Mouse (Mus musculus) gastrocnemius, postnatal 10 days (tissue): ENCODE data around the gene Srms. TPM values are rescaled to one million over a fixed set of nuclear protein-coding genes. Genes with fewer than 3 reads are reported as not detected.

ENCODE experiments used
- DNase-seq: peaks from one replicate; pipeline ENCODE4 v3.0.0; 2021; ENCODE audit warnings: mixed read lengths
- long read RNA-seq, 2 experiments: library from polyadenylated mRNA; stranded (forward); transcript quantifications; one replicate each; pipeline ENCODE4 v2.0.0; 2021
- total RNA-seq, 2 experiments: library from RNA; stranded (reverse); gene quantifications; 2 replicates each; pipeline ENCODE4 v1.2.3; 2021

The Srms gene
- total RNA-seq, result under 1 TPM; 0.12 to 0.14 TPM
- long read RNA-seq, experiment 1, result 0 reads
- long read RNA-seq, experiment 2, result 0 reads

DNA sequence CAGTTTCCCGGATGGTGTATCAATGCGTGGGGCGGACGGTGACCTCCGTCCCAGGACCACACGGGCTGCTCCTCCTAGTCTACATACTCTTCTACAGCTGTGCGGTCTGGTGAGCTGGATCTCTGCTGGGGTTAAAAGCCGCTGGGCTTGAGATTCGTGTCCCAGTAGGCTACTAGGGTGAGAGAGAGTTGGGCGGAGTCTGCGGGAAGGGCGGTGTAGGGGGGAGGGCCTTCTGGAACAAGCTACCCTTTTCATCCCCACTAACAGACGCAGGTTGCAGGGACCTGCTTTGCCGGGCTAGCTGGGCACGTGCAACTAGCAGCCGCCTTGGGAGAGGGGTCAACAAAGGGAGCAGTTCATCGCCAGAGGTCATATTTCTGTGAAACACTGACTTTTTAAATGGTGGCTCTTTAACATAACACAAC is at the start of gene Srms:
Gene Srms (minus strand): TSS at position 165 of the 425 bp plus-strand sequence.
- DNase-seq, result no peak

DNA sequence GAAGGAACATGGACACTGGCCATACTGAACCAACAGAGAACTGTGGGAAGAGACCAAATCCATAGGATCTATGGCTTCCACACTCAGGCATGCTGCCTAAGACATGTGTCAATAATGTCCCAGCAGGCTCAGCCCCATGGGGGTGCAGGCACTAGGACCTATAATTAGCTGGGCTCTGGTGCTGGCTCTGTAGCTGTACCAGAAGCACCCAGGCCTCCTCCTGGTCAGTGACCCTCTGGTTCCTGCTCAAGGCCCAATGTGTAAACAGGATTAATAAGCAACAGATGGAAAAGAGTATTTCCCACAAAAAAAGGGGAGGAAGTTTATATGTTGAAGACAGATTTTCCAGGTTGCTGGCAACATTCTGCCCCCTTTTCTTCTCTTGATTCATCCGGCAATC is 40.3 kb upstream of the Srms start:
- DNase-seq, result no peak

DNA sequence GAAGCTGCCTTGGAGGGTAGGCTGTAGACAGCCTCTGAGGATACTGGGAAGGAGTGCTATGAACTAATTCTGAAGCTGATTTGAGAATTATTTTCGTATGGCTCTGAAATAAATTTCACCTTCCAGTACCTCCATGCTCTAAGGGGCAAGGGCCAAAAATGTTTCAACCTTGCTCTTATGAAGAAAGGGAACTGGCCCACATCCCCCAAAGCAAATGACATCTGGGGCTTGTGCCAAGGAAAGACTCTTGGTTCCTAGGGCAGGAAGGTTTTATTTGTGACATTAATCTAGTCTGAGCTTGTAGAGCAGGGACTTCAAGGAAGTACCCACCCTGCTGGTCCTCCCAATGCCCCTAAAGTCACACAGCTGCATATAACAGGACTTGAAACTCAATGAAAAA is 38.9 kb upstream of the Srms start:
- no peak for DNase-seq

DNA sequence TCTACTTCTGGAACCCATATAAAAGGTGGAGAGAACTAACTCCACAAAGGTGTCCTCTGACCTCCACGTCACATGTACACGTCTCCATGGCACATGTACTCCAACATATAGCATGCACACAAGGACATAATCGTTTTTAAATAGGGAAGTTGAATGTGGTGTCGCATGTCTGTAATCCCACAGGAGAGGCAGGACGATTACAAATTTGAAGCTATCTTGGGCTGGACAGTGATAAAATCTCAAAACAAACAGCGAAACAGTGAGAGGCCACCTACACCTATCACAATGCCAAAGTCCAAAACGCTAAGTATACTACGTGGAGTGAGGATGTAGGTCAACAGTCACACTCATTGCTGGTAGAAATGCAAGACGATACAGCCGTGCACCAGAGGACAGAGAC is 36.2 kb upstream of the Srms start:
- DNase-seq, result no peak

DNA sequence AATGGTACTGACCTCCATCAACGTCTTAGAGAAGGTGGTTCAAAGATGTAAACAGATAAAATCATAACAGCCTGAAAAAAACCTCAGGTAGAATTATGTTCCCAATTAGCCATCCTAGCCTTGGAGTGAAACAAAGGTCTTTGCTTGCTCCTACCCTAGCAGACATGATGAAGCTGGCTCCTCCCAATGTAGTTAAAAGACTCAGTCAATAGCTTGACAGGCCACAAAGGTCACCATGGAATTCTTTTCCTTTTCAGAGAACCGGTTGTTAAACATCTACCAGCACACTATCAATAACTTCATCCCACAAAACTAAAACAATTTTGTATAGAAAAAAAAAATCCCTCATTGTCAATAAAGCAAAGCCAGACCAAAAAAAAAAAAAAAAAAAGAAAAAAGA is 32.0 kb upstream of the Srms start:
- DNase-seq, result no peak

DNA sequence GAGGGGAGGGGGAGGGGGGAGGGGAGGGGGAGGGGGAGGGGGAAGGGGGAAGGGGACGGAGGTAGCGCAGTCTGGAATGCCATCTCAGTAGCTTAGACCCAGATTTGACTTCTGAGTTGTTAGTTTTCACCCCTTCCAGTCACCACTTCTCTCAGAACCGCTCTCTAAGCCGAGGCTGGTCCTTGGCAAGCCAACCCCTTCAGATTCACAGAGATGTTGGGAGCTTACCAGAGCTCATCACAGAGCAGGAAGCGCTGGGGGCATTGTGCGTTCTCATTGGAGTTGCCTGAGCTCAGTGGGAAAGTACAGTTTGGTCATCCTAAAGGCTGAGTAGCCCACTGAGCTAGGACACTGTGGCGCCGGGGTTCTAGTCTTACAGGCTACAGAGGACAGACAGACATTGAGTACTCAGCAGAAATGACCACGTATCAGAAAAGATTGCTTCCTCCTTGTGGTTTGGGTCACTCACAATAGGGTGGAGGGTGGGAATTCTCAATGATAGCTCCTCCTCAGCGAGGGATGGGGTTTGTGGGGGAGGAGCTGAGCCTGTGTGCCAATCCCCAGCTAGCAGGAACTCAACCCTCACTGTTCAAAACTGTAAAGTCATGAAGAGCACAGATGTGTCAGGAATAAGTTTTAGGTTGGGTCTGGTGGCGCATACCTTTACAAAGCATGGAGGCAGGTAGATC is 30.9 kb upstream of the Srms start:
- no peak for DNase-seq

DNA sequence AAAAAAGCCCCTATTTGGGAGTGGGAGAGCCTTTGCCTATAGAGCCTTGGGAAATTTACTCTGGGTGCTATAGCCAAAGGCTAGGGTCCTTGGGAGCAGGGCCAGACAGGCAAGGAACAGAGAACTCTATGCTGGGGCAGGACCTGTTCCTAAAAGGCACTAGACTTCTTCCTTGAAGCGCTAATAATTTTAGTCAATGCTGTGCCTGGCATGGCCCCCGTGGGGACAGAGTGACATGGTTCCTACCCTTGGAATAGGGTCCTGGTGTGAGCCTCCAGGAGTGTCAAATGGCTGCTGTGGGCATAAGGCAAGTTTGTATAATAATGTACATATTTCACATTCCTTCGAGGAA is 29.3 kb upstream of the Srms start:
- no peak for DNase-seq

DNA sequence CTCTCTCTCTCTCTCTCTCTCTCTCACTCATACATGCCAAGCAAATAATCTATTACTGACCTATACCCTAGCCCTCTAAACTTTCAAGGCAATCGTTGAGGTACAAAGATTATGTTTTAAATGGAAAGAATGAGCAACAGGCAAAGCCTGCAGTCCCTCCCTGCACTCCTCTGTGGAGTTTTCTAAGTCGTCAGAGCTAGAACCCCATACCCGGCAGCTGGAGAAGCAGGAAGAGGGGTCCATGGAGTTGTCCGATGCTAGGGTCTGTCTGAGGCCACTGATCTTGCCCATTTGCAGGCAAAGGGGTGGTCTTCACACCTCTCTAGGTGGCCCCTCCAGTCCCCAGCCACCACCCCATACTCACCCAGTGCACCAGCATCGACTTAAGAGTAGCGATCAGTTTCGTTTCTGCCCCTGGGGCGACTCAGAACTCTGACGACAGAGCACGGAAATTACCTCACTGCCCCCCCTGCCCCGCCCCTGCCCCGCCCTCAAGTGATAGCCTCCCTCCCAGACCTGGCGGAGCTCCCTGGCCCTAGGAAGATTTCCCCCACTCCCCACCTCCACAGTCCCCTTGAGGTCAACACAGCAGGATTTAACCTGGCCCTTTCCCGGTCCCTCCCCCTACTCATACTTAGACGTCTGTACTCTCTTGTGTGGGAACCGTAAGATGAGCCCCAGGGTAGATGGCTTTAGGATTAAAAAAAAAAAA is 28.8 kb upstream of the Srms start, which contains the start of gene Helz2:
Gene Helz2 (minus strand): TSS at position 426 of the 712 bp plus-strand sequence.
- DNase-seq, result no peak

DNA sequence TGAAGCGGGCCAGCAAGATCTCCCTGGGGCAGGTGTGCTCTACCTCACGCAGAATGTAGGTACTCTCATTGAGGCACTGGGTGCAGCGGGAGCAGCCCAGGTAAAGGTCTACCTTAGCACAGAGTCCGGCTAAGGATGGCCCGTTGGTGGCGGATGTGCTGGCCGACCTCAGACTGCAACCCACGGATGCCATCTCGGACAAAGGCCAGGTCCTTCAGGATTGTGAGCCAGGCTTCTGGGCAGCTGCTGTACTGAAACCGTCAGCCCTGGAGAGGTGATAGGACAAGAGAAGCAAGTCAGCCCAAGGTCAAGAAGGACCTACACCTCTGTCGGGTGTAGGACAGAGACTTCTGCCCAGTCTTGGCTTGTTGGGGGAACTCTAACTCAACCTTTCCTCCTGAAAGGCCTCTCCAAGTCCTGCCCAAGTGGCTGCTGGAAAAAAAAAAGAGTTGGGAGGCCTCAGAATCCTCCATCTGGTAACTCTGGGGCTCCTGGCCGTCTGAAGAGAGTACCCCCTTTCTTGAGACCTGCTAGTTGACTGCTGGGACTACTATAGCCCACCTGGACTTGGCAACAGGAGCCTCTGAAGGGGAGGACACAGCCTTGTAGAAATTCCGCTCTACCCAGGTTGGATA is 27.9 kb upstream of the Srms start:
- no peak for DNase-seq

DNA sequence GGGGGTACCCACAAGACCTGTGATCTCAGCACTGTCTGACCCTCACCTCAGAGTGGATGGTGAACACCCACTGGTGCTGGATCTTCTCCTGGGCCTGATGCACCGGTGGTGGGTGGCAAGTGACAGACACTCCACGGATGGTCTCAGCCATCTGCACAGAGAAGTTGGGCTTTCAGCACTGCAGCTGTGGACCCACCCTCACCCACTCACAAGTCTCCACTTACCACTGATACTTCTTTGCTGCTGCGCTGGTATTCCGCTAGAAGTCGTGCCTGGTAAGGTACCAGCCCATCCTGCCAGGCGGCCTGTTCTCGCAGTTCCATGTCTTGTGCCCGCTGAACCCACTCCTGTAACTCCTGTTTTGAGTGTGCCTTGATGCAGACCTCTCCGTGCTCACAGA is 26.3 kb upstream of the Srms start:
- no peak for DNase-seq

DNA sequence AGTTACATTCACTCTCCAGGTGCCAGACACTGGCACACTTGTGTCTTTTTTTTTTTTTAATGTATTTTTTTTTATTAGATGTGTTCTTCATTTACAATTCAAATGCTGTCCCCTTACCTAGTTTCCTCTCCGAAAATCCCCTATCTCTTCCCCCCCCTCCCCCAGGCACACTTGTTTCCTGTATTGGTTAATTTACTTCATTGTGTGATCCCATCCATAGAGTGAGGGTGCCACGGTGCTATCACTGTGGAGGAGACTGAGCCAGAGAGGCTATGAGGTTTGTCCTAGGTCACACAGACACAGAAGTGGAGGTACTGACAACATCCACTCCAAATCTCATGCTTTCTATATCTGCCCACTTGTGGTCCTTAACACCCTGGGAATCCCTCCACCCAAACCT is 25.9 kb upstream of the Srms start:
- no peak for DNase-seq

DNA sequence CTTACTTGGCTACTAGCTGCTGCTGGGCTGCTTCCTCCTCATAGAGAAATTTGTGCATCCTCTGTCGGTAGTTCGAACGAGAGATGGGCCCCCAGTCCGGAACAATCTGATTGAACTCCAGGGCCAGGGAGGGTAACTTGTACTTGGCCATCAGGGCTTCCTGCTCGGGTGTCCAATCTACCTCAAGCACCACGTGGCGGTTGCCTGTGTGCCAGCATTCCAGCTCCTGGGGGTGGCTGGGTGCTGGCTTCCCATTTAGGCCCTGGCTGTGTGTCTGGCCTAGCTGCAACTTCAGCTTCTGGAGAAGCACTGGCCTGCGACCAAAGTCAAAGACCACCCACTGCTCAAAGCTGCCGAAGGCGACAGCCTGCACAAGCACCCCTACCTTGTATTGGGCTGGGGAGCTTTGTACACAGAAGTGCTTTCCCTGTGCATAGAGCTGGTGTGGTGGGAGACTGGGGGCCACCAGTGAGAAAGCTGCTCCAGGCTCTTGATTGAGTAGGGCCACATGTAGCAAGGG is 25.2 kb upstream of the Srms start:
- DNase-seq, result no peak

DNA sequence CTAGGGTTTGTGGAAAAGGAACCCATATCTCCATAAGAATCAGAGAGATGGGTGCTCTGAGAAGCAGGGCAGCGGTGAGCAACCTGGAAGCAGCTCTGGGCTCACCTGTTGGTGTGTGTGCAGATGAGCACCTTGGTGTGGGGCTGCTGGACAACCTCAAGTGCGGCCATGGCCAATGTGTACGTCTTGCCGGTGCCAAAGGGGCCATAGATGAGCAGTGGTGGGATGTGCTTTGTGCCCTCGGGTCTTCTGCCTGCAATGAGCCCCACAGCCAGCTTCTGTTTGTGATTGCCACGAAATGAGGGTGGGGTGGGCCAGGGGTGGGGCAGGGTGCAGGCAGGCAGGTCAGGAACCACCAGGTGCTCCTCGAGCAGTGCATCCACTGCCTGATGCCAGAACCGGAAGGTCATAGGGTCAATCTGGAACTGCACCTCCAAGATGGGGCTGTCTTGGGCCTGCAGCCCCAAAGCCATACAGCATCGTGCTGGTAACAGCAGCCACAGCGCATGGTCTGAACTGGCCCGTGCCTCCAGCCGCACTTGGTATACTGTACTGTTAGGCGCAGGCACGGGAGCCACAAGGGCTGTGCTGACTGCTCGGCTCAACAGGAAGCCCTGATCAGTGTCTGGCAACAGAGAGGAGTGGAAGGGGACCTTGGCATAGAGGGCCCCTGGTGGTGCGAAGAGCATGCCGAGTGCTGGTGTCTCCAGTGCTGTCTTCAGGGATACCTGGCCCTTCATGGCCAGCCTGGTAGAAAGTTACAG is 24.4 kb upstream of the Srms start:
- no peak for DNase-seq

DNA sequence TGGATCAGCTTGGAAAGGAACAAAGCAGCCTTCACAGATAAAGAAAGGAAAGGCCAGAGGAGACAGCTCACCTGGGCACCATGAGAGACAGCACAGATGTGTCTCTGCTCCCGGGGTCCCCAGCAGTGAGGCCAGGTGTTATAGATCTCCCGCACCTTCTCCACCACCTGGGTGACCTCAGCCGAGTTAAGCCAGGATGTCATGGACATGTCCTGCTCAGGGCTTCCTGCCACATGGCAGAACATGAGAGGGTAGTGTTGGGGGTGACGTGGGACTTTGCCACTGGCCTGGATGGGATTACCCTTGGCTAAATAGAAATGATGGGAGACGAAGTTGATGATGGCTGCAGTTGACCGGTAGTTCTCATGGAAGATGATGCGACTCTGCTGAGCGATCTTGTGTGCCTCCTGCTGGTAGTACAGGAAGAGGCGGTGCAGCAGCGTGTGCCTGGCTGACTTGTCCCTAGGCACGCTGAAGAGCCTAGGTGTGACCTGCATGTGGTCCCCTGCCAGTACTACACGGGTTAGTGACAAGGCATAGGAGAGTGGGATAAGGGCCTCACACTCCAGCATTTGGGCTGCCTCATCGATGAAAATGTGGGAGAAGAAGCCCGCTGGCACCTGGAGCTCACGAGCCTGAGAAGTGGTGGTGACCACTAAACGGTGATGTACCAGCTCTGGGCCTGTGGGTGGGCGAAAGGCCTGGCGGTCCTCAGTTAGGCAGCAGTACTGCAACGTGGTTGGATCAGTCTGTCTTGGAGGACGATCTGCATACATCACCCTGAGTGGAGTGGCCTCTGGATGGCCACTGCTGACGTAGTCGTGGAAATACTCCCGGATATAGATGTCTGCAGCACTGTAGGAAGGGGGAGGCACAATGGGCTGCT is 22.9 kb upstream of the Srms start:
- no peak for DNase-seq

DNA sequence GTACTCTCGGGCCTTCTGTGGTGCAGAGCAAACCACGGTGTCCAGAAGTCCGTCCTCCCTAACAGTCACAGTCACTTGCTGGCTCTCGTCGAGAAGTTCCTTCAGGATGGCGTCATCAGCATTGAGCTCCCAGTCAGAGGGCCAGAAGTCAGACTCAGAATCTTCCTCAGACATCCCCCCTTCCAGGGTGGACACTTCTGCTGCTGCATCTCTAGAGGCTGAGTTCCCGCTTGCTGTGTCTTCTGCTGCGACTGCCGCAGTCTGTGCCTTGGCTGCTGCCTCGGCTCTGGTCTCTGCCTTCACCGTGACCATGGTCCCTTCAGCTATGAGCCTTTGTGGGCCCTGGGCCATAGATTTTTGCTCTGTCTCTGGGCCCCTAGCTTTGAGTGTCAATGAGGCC is 21.7 kb upstream of the Srms start:
- no peak for DNase-seq

DNA sequence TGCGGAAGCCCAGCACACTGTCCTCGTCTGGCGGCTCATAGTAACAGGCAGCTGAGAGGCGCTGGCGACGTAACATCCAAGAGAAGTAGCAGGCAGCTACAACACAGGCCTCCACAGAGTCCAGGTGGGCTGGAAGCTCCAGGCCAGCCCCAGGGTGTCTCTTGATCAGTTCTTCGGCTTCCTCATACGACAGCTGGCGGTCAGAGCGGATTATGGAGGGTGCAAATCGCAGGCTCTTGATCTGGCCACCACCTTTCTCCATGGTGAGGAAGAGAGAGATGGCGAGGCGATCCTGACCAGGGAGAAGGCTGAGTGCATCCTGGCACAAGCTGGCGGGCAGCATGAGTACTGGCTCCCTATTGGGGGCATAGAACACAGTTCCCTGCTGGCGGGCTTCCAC is 20.5 kb upstream of the Srms start:
- DNase-seq, result no peak

DNA sequence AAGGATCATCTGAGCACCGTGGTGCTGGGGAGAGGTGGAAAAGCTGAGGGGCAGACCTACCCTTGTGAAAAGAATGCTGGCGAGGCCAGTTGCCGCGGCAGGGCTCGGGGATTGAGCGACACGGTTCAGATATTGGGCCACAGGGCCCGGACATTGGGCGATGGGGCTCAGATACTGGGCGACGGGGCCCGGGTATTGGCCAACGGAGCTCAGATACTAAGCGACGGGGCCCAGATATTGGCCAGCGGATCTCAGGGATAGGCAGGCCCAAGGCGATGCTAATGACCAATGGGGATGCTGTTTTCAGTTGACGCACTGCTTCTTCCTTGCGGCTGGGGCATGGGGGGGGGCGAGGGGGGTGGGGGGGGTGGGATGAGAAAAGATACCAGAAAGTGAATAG is 18.2 kb upstream of the Srms start:
- no peak for DNase-seq

DNA sequence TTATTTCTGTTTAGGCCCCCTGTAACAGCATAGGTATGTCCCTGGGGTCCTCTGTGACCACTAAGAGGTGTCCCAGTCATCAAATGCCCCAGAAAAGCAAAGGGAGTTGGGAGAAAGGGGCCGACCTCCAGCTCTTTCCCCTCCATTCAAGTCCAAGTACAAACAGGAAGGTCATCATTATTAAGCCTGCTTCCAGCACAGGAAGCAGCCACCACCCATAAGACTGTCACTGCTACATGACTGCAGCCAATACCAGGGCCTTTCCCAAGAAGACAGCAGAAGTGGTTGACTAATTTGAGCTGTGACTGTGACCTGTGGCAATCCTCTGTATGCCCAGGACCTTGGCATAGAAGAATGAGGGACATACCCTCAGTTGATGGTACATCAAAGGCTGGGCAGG is 15.3 kb upstream of the Srms start:
- no peak for DNase-seq

DNA sequence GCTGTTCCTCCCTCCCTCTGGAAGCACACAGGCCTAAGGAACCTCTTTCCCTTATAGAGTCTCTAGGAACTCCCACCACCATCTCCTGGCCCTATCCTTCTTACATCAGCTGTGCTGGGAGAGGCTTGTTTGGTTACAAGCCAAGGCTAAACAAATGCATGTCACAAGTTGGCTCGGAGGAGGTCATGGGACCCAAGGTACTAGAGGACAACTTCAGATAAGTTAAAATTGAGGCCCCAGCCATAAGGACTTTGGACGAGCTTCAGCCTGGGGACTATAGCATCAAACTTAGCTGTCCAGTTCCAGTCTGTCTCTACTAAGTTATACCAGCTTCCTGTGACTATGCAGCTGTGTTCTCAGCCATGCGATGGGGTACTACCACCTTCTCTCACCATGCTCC is 14.1 kb upstream of the Srms start:
- DNase-seq, result no peak

DNA sequence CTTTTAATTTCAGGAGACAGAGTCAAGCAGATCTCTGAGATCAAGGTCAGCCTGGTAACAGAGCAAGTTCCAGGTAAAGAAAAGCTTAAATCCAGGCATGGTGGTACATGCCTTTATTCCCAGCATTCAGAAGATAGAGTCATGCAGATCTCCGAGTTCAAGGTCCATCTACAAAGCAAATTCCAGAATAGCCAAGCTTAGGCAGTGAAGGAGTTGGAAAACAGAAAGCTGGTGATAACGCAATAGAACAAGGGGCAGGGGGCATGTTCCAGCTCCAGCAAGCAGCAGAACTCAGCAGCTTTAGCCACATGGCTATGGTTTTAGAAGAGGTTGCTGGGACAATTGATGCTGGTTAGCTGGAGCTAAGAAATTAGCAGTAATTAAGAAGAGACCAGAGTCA is 12.0 kb upstream of the Srms start:
- DNase-seq, result no peak

DNA sequence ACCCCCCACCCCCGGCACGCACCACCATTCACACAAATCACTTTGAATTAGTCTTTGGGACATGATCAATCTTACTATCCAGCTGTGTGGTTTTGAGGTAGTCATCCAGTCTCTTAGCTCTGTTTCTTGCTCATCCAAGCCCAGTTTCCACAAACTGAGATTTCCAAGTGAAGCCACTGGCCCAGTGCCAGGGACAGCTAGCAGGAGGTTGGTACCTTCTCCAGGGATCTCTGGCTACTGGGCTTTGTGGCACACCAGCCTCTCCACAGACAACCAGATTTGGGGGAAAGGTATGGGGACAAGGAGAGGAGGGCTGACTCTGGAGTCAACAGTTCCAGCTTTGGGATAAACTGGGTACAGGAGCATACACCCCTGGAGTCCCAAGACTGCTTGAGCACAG is 7.4 kb upstream of the Srms start:
- DNase-seq, result no peak
